Mouse (Mus musculus): ENCODE data around the gene Adprhl1. TPM values are rescaled to one million over a fixed set of nuclear protein-coding genes. Genes with fewer than 3 reads are reported as not detected.

Adprhl1 gene
- polyA plus RNA-seq, 2 experiments, result 4.1 to 5.0 TPM

DNA sequence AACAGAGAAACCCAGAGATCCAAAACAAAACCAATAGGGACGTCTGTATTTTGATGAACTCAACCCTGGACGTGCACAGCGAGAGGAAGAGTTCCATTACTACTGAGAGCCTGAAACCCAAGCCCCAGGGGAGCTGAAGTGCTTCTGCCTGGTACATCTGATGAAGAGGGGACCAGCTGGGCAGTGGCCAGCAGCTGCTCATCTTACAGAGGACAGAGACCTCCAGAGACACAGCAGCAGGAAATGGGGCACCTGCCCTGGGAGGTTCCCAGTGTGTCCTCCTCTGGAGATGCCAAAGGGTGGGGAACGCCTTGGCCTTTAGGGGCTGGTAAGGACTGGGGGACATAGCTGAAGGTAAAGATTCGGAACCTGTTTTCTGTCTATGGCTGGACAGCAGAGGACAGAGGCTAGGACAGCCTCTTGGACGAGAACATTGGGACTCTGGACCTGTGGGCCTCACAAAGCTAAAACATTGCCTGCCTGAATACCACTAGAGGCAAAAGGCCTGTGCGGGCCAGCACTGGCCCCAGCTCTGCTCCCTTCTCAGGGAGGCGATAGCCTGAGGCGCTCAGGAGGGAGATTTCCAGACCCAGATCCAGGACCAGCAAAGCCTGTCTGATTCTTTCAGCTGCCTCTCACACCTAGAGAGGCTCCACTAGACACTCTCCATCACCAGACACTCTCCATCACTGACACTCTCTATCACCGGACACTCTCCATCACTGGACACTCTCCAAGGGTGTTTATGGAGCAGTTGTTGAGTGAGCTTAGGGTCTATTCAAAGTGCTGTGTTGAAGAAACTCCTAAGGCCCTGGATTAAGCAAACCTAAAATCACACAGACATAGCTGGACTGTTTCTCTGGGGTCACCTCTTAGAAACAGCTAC, 10.7 kb downstream of the Adprhl1 start:
- no peak overlapping the region for H3K4me3 ChIP-seq (replicated peaks; ENCODE audit: low read length)
- H3K4me1 ChIP-seq (ENCODE audit: control insufficient read depth, insufficient read depth, low read length), result no peaks in the 10 kb centered on the region
- no peak overlapping the region for H3K27ac ChIP-seq (replicated peaks; ENCODE audit: low read depth, low read length)
- WGBS, result 73% methylated on average over 10 of the region's 10 CpGs
- H3K36me3 ChIP-seq (ENCODE audit: control insufficient read depth, insufficient read depth, low read length), result no peaks in the 10 kb centered on the region
- ATAC-seq (ENCODE audit: low FRiP score, low read depth), result no peak
- H3K9me3 ChIP-seq (ENCODE audit: control insufficient read depth, low read length), result no peaks in the 10 kb centered on the region
- H3K27me3 ChIP-seq (ENCODE audit: control insufficient read depth, insufficient read depth, low read length), result no peaks in the 10 kb centered on the region
- DNase-seq (ENCODE audit: low spot score), result no peak
- H3K9ac ChIP-seq (ENCODE audit: low read depth, low read length, severe bottlenecking), result no peak overlapping the region
- no peak overlapping the region for H3K4me2 ChIP-seq (replicated peaks; ENCODE audit: low read depth, low read length, severe bottlenecking)
- TF ChIP-seq POLR2A (IDR thresholded peaks at IDR 0.05; ENCODE audit: borderline replicate concordance, extremely low read depth, insufficient read depth, insufficient read length), result no peak

DNA sequence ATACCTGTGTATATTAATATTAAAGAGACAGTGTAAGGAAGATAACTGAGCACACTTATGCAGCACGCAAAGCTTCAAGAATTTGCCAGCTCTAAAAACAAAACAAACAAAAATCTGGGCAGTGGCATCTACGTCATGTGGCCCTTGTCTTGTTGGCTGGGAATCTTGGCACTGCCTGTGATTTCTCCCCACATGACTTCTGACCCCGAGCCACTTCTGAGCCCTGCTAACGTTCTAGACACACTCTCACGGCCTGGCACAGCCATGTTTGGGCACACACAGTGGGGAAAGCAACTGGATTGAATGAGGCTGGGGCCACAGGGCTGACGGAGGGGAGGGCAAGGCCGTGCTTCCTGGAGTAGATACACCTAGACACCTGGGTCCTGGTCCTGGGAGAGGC, 13.3 kb downstream of the Adprhl1 start:
- H3K4me1 ChIP-seq (ENCODE audit: control insufficient read depth, insufficient read depth, low read length), result no peaks in the 10 kb centered on the region
- DNase-seq (ENCODE audit: low spot score), result no peak
- no peaks in the 10 kb centered on the region for H3K36me3 ChIP-seq (ENCODE audit: control insufficient read depth, insufficient read depth, low read length)
- H3K4me2 ChIP-seq (replicated peaks; ENCODE audit: low read depth, low read length, severe bottlenecking), result no peak overlapping the region
- no peak overlapping the region for H3K9ac ChIP-seq (ENCODE audit: low read depth, low read length, severe bottlenecking)
- 79% methylated on average over 7 of the region's 7 CpGs for WGBS
- no peak overlapping the region for H3K27ac ChIP-seq (replicated peaks; ENCODE audit: low read depth, low read length)
- no peak overlapping the region for H3K4me3 ChIP-seq (replicated peaks; ENCODE audit: low read length)
- H3K9me3 ChIP-seq (ENCODE audit: control insufficient read depth, low read length), result no peaks in the 10 kb centered on the region
- ATAC-seq (ENCODE audit: low FRiP score, low read depth), result no peak
- no peak for TF ChIP-seq POLR2A (IDR thresholded peaks at IDR 0.05; ENCODE audit: borderline replicate concordance, extremely low read depth, insufficient read depth, insufficient read length)
- H3K27me3 ChIP-seq (ENCODE audit: control insufficient read depth, insufficient read depth, low read length), result no peaks in the 10 kb centered on the region

DNA sequence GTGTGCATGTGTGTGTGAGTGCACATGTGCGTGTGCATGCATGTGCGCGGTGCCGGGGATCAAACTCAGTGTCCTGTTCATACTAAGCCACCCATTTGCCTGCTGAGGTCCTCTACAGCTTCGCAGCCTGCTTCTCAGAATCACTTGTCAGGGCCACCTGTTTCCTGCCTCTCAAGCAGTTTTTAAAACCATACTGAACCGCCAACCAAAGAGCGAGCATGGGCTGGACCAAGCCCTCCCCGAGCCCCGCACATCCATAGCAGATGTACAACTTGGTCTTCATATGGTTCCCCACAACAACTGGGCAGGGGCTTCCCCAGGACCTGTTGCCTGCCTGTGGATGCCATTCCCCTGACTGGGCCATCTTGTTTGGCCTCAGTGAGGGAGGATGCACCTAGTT, 13.9 kb downstream of the Adprhl1 start:
- no peaks in the 10 kb centered on the region for H3K4me1 ChIP-seq (ENCODE audit: control insufficient read depth, insufficient read depth, low read length)
- no peak overlapping the region for H3K4me2 ChIP-seq (replicated peaks; ENCODE audit: low read depth, low read length, severe bottlenecking)
- no peaks in the 10 kb centered on the region for H3K36me3 ChIP-seq (ENCODE audit: control insufficient read depth, insufficient read depth, low read length)
- DNase-seq (ENCODE audit: low spot score) (no peak), ATAC-seq (ENCODE audit: low FRiP score, low read depth) (no peak)
- H3K9me3 ChIP-seq (ENCODE audit: control insufficient read depth, low read length), result no peaks in the 10 kb centered on the region
- no peak overlapping the region for H3K9ac ChIP-seq (ENCODE audit: low read depth, low read length, severe bottlenecking)
- H3K4me3 ChIP-seq (replicated peaks; ENCODE audit: low read length), result no peak overlapping the region
- TF ChIP-seq POLR2A (IDR thresholded peaks at IDR 0.05; ENCODE audit: borderline replicate concordance, extremely low read depth, insufficient read depth, insufficient read length), result no peak
- no peaks in the 10 kb centered on the region for H3K27me3 ChIP-seq (ENCODE audit: control insufficient read depth, insufficient read depth, low read length)
- 89% methylated on average over 9 of the region's 9 CpGs for WGBS
- H3K27ac ChIP-seq (replicated peaks; ENCODE audit: low read depth, low read length), result no peak overlapping the region

DNA sequence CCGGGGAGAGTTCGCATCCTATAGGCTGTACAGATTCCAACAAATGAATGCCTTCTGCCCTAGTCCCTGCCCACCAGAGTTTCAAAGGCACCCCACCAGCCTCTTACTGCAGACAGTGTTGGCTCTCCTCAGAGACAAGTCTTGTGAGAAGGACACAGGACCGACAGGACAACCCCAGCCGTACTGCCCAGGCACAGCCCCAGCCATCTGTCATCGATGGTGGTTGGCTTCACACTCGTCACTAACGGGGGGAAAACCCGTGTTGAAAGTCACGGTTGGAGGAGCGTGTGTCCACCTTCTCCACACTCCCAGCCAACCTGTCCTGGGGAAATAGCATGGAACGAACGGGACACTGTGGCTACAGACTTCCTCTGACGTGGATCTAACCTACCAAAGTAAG, 19.2 kb downstream of the Adprhl1 start:
- ATAC-seq (ENCODE audit: low FRiP score, low read depth), result no peak
- no peaks in the 10 kb centered on the region for H3K27me3 ChIP-seq (ENCODE audit: control insufficient read depth, insufficient read depth, low read length)

DNA sequence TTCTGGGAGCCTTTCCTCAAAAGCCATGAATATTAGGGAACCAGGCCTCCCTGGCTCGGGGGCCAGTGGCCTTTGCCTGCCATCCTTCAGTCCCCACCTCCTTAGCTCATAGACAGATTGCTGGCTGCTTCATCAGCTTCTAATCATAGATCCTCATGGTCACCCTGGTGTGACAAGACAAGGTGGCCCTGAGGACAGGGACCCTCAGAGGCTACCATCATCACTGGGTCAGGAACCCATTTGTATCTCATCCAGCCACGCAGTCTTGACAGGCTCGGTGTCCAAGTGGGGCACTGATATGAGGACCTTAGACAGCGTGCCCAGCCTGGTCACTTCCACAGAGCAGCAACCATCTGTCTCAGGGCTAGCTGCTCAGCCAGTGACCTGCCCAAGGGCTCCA, 23.5 kb downstream of the Adprhl1 start:
- WGBS, result 86% methylated on average over 4 of the region's 4 CpGs
- Histone ChIP-seq H3K4me3 (replicated peaks; ENCODE audit: low read length) (no peak overlapping the region), H3K9ac (ENCODE audit: low read depth, low read length, severe bottlenecking) (no peak overlapping the region), H3K27ac (replicated peaks; ENCODE audit: low read depth, low read length) (no peak overlapping the region), H3K36me3 (ENCODE audit: control insufficient read depth, insufficient read depth, low read length) (no peaks in the 10 kb centered on the region), H3K4me2 (replicated peaks; ENCODE audit: low read depth, low read length, severe bottlenecking) (no peak overlapping the region), H3K9me3 (ENCODE audit: control insufficient read depth, low read length) (no peaks in the 10 kb centered on the region), H3K27me3 (ENCODE audit: control insufficient read depth, insufficient read depth, low read length) (no peaks in the 10 kb centered on the region), H3K4me1 (ENCODE audit: control insufficient read depth, insufficient read depth, low read length) (peaks cover 11% of the 10 kb centered on the region)
- TF ChIP-seq POLR2A (IDR thresholded peaks at IDR 0.05; ENCODE audit: borderline replicate concordance, extremely low read depth, insufficient read depth, insufficient read length), result no peak
- ATAC-seq (ENCODE audit: low FRiP score, low read depth) (no peak), DNase-seq (ENCODE audit: low spot score) (no peak)

More for the DNA sequence above, 19.2 kb downstream of the Adprhl1 start:
- Histone ChIP-seq H3K9ac (ENCODE audit: low read depth, low read length, severe bottlenecking) (no peak overlapping the region), H3K4me1 (ENCODE audit: control insufficient read depth, insufficient read depth, low read length) (no peaks in the 10 kb centered on the region), H3K36me3 (ENCODE audit: control insufficient read depth, insufficient read depth, low read length) (no peaks in the 10 kb centered on the region), H3K4me2 (replicated peaks; ENCODE audit: low read depth, low read length, severe bottlenecking) (no peak overlapping the region), H3K27ac (replicated peaks; ENCODE audit: low read depth, low read length) (no peak overlapping the region), H3K4me3 (replicated peaks; ENCODE audit: low read length) (no peak overlapping the region), H3K9me3 (ENCODE audit: control insufficient read depth, low read length) (no peaks in the 10 kb centered on the region)
- no peak for DNase-seq (ENCODE audit: low spot score)
- TF ChIP-seq POLR2A (IDR thresholded peaks at IDR 0.05; ENCODE audit: borderline replicate concordance, extremely low read depth, insufficient read depth, insufficient read length), result no peak
- WGBS, result 90% methylated on average over 13 of the region's 13 CpGs
